Mouse (Mus musculus): ENCODE results near the gene Sash1.

DNA sequence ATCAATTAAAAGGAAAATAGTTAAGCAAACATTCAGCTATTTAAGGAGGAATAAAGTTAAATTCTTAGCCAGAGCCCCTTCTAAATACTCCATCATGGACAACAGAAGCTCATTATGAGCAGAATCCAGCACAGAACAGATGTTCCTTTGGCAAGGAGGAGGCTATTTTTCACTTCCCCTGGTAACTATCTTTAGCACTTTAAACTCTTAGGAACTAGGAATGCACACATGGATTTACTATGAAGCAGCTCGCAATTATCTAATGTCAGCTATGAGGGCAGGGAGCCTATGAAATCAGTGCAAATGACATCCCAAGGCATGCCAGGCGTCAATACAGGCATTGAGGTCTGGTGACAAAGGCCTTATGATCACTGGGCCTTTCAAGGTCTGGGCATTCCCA, 110.1 kb downstream of the Sash1 start:
- TF ChIP-seq KAT2A (IDR thresholded peaks at IDR 0.05; ENCODE audit: insufficient replicate concordance, low read length) (no peak), POLR2A (IDR thresholded peaks at IDR 0.05; ENCODE audit: low read depth, low read length) (no peak), CHD1 (IDR thresholded peaks at IDR 0.05; ENCODE audit: low read depth, low read length) (no peak), MEF2A (IDR thresholded peaks at IDR 0.05; ENCODE audit: borderline replicate concordance, low read depth, low read length) (no peak), CTCF (conservative IDR thresholded peaks at IDR 0.05 in 1 of 2, IDR thresholded peaks at IDR 0.05 in 1 of 2; ENCODE audit: low read depth in 2 of 2, low read length in 2 of 2) (no peak), ZNF384 (IDR thresholded peaks at IDR 0.05; ENCODE audit: low read depth, low read length) (no peak)

All from CH12.LX (cell line).